Mouse (Mus musculus) embryo, embryonic 11 days (tissue): ENCODE measurements around the gene Aip.
"Not testable (repeated sequence)": the region's sequence is repeated elsewhere in the genome, so short reads cannot be mapped to it uniquely, and the experiment has no call there.

ENCODE experiments used
- DNase-seq: peaks from one replicate; pipeline ENCODE4 v3.0.0-alpha.2; 2015

Gene Aip

DNA sequence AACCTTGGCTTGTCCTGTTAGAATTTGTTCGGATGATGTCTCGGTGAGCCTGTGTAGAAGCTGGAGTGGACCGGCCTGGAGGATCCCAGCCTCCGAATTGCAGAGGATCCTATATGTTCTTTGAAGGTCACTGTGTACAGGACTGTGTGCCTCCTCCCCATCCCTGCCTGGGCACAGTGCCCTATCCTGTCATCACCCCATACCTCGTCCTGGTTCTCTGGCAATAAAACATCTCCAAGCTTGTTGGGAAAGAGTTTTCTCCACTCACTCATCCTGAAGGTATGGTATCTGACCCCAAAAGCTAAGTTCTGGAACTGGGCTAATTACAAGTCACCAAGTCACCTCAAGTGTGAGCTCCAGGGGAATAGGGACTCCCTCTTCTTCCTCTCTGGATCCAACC, 38.6 kb downstream of the Aip start:
- DNase-seq, result no peak

DNA sequence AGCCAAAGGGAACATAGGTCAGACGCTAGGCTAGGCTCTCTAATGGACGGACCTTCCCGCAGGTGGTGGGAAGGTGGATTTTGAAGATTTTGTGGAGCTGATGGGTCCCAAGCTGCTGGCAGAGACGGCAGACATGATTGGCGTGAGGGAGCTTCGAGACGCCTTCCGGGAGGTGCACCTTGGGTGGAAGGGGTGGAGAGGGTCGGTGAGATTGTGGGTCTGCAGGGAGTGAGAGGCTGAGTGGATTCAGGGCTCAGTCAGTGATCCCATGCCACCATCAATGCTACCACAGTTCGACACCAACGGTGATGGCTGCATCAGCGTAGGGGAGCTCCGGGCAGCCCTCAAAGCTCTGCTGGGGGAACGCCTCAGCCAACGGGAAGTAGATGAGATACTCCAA, 39.5 kb downstream of the Aip start:
- DNase-seq, result no peak

GRCm38 (mm10) chr19:4084984-4085383, 40.7 kb downstream of the Aip start:
- DNase-seq, result no peak

- no peak for DNase-seq
These were observed 41.8 kb downstream of the Aip start for GRCm38 (mm10) chr19:4083826-4084225.

DNA sequence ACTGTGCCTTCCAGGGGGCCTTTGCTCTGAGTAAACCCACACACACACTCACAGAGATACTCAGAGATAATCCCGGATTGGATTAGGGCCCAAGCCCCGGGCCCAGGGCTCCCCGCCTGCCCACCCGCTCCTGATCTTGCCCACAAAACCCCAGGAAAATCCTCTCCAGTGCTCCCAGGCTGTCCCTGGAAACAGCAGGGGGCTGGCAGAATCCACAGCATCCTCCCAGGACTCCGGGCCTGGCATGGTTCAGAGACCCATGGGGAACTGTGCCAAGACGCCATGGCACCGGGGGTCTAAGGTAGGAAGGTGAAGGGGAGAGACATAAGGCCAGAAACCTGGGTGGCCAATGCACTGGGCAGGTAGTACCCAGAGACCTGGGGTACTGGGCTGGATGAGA, 42.3 kb downstream of the Aip start:
- no peak for DNase-seq

- DNase-seq, result no peak
These were observed 43.3 kb downstream of the Aip start for GRCm38 (mm10) chr19:4082219-4082965.

- no peak for DNase-seq
These were observed 44.3 kb downstream of the Aip start, which contains the start of gene Cabp2 for GRCm38 (mm10) chr19:4081394-4081793. Gene Cabp2 (plus strand): TSS chr19:4081578.

- no peak for DNase-seq
These were observed 45.1 kb downstream of the Aip start for GRCm38 (mm10) chr19:4080511-4081009.

DNA sequence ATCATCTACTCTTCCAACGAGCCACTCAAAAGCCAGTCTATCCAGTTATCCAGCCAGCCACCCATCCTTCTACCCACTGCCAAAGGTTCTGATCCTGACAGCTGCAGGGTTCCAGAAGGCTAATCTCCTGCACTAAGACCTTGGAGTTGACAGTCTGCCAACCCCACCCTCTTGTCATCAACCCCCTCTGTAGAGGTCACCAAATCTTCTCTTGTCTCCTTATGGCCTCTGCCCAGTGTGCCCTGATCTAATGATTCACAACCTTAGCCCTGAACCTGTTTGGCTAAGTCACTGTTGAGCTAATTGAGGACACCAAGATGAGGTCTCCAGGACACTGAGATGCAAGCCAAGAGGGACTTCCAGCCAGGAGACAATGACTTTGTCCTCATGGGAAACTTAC, 46.1 kb downstream of the Aip start:
- no peak for DNase-seq

GRCm38 (mm10) chr19:4075531-4075930, 50.1 kb downstream of the Aip start:
- DNase-seq, result no peak

DNA sequence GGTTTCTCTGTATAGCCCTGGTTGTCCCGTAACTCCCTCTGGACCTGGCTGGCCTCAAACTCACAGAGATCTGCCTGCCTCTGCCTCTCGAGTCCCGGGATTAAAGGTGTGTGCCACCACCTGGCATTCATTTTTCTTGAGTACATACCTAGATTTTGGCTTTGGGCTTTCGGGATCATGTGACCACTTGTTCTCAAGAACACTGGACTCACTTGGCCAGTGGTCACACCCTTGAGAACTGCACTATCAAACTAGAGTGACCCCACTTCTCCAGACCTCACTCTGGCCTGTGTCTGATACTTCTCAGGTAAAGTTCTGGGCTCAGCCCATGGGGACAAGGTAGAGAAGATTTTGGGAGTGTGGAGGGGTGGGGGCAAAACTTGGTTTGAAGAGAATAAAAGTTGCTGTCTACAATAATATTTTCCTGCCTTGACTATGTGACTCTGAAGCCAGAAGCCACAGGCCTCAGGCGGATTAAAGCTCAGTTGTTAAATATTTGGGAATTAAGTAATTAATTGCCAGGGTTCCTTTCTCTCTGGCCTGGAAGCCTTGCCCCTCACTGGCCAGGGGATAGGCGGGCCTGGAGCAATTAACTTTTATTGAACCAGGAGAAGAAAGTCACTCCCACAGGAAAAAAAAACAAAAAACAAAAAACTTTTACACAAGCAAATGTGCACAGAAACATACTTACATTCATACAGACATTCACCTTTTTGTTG, 52.8 kb downstream of the Aip start:
- no peak for DNase-seq

GRCm38 (mm10) chr19:4071406-4071805, 54.3 kb downstream of the Aip start:
- no peak for DNase-seq

- no peak for DNase-seq
These were observed 54.9 kb downstream of the Aip start for GRCm38 (mm10) chr19:4070756-4071155.

DNA sequence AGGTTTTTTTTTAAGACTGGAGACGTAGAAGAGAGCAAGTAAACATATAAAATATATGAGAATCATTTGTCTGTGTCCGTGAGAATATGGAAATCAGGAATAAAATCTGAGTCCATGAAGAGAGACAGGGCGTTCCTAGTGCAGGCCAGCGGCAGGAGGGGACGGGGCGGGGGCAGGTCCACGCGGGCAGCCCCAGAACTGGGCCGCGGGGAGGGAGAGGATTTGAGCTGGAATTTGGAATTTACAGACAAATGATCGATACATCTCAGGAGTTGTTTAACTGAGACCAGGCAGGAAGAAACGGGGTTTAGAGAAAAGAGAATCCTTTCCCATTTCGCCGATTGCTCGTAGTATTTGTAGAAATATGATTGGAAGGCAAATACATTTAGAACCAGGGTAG, 55.3 kb downstream of the Aip start:
- DNase-seq, result no peak

- DNase-seq, result no peak
These were observed 56.8 kb downstream of the Aip start for GRCm38 (mm10) chr19:4068717-4069410.

DNA sequence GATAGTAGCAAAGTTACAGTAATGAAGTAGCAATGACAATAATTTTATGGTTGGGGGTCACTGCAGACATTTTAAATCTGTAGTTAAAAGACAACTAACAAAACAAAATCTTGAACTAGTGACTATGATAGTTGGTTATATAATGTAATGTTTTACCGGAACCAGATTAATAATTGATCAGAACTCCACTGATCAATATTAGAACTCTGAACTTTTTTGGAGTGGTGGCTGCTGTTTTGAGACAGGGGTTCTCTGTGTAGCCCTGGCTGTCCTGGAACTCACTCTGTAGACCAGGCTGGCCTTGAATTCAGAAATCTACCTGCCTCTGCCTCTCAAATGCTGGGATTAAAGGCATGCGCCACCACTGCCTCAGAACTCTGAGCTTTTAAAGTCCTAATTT, 57.4 kb downstream of the Aip start:
- DNase-seq, result not testable (repeated sequence)

- no peak for DNase-seq
These were observed 58.8 kb downstream of the Aip start for GRCm38 (mm10) chr19:4066877-4067276.

DNA sequence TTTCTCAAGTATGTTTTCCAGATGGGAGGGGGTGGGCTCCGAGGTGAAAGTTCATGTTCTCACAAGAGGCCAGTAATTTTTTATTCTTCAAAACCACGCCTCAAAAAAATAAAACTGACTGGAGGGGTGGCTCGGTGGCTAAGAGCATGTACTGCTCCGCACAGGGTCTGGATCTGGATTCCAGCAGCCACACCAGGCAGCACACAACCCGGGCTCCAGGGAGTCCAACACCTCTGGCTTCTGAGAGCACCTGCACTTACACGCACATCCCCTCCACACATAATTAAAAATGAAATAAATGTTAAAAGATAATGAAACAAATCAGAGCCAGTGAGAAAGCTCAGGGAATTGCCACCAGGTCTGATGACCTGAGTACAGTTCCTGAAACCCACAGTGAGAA, 59.4 kb downstream of the Aip start:
- DNase-seq, result no peak

GRCm38 (mm10) chr19:4064501-4064900, 61.2 kb downstream of the Aip start:
- not testable (repeated sequence) for DNase-seq
